Mouse (Mus musculus): ENCODE results near the gene Il1b. TPM values are rescaled to one million over a fixed set of nuclear protein-coding genes. Genes with fewer than 3 reads are reported as not detected.
A peak's percentile ranks its signal among the peaks of the same experiment; 100 is the strongest.

The Il1b gene
- under 1 TPM; 0.27 to 0.94 TPM for total RNA-seq (2021)
- polyA plus RNA-seq (2012; rRNA removed): 0.86 and 1.3 TPM in 2 replicates
- long read RNA-seq: 0 reads

DNA sequence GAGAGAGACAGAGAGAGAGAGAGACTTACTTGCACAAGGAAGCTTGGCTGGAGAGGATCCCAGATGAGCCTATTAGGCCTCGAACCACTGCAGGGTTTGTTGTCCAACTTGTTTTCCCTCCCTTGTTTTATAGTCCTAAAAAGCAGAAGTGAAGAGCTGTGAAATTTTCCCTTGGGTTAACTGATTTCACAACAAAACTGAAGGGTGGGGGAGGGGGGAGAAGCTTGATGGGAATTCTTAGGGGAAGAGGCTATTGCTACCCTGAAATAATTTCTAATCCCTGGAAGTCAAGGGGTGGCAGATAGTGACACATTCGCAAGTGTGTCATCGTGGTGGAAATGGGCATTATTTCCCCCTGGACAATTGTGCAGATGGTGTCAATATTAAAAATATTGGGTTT is at the start of gene Il1b:
Gene Il1b, minus strand, starts transcription at position 101 of the 400 bp plus-strand sequence.
- H3K4me1 ChIP-seq (ENCODE audit: control insufficient read depth, insufficient read depth, low read length): no peaks in the 10 kb centered on the region
- TF ChIP-seq EP300 (IDR thresholded peaks at IDR 0.05; ENCODE audit: insufficient read depth, low read depth, low read length): no peak
- no peak for TF ChIP-seq CTCF (IDR thresholded peaks at IDR 0.05)
- no peak for TF ChIP-seq POLR2A (IDR thresholded peaks at IDR 0.05; ENCODE audit: insufficient read depth, low read depth, low read length)
- no peak within 1 kb of the TSS for H3K27ac ChIP-seq
- H3K4me3 ChIP-seq: no peak within 1 kb of the TSS
- no peaks in the 10 kb centered on the region for H3K27me3 ChIP-seq (ENCODE audit: control insufficient read depth, insufficient read depth, low read length)
- intact Hi-C loops (cut with DNase I): no loop called here
- DNase-seq: no peak
- H3K79me2 ChIP-seq (replicated peaks; ENCODE audit: control insufficient read depth, insufficient read depth, low read length): no peaks in the 10 kb centered on the region
- H3K9ac ChIP-seq (ENCODE audit: low read depth, low read length): no peak within 1 kb of the TSS
- WGBS: 83% methylated on average over 3 of the region's 3 CpGs
- no peaks in the 10 kb centered on the region for H3K36me3 ChIP-seq (ENCODE audit: control insufficient read depth, insufficient read depth, low read length)

DNA sequence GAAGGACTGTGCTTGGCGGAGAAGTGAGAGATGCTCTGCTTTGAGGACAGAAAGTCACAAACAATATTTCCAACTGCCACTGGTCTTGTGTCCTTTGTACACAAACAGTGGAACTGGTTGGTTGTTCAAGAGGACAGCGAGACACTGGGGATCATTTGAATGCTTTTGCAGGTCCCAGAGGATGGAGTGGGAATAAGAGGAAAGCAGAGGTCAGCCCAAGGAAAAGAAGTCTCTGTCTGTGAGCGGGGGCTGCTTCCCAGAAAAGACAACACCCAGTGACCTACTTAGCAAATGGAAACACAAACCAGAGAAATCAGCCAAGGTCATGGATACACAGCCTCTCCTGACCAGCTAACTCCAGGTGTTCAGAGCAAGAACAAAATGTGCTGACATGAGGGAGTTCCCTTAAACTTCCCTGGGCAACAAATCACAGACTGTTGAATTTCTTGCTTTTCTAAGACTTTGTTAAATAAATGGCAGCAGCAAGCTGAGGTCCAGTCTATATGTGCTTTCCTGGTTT is 48.5 kb upstream of the Il1b start:
- no peaks in the 10 kb centered on the region for H3K36me3 ChIP-seq (ENCODE audit: control insufficient read depth, insufficient read depth, low read length)
- H3K4me1 ChIP-seq (ENCODE audit: control insufficient read depth, insufficient read depth, low read length): no peaks in the 10 kb centered on the region
- intact Hi-C loops (cut with DNase I): no loop called here
- H3K4me3 ChIP-seq: no peak overlapping the region
- H3K27me3 ChIP-seq (ENCODE audit: control insufficient read depth, insufficient read depth, low read length): no peaks in the 10 kb centered on the region
- peak overlapping the region; percentile 40 for H3K27ac ChIP-seq
- no peak overlapping the region for H3K9ac ChIP-seq (ENCODE audit: low read depth, low read length)
- peak in 1 of 2 experiments; percentile 26 for DNase-seq
- WGBS: 50% methylated on average over 3 of the region's 3 CpGs
- no peaks in the 10 kb centered on the region for H3K79me2 ChIP-seq (replicated peaks; ENCODE audit: control insufficient read depth, insufficient read depth, low read length)
- no peak for TF ChIP-seq CTCF (IDR thresholded peaks at IDR 0.05)
- no peak for TF ChIP-seq POLR2A (IDR thresholded peaks at IDR 0.05; ENCODE audit: insufficient read depth, low read depth, low read length)
- TF ChIP-seq EP300 (IDR thresholded peaks at IDR 0.05; ENCODE audit: insufficient read depth, low read depth, low read length): no peak

DNA sequence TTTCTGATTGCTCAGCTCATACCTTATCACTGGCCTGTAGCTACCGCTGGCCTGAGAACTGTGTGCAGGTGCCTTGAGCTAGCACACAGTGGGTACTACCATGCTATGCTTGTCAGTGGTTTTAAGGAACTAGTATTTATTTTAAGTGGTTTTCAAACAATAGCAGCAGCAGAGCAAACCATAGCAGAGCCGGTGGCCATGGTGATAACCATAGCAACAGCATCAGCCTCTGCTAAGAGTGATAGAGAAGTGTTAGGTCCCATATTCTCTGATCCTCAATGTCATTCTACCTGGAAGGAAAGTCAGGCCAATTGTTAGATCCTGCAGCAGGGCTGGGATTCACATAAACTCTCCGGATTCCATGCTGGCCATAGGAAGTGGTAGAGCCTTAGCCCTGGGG is 43.7 kb upstream of the Il1b start:
- no peak overlapping the region for H3K9ac ChIP-seq (ENCODE audit: low read depth, low read length)
- H3K4me1 ChIP-seq (ENCODE audit: control insufficient read depth, insufficient read depth, low read length): no peaks in the 10 kb centered on the region
- H3K4me3 ChIP-seq: no peak overlapping the region
- intact Hi-C loops (cut with DNase I): no loop called here
- DNase-seq: no peak
- no peaks in the 10 kb centered on the region for H3K36me3 ChIP-seq (ENCODE audit: control insufficient read depth, insufficient read depth, low read length)
- no peak overlapping the region for H3K27ac ChIP-seq
- H3K79me2 ChIP-seq (replicated peaks; ENCODE audit: control insufficient read depth, insufficient read depth, low read length): no peaks in the 10 kb centered on the region
- TF ChIP-seq CTCF (IDR thresholded peaks at IDR 0.05) (no peak), EP300 (IDR thresholded peaks at IDR 0.05; ENCODE audit: insufficient read depth, low read depth, low read length) (no peak), POLR2A (IDR thresholded peaks at IDR 0.05; ENCODE audit: insufficient read depth, low read depth, low read length) (no peak)
- WGBS: 85% methylated on average over 3 of the region's 3 CpGs
- H3K27me3 ChIP-seq (ENCODE audit: control insufficient read depth, insufficient read depth, low read length): no peaks in the 10 kb centered on the region

DNA sequence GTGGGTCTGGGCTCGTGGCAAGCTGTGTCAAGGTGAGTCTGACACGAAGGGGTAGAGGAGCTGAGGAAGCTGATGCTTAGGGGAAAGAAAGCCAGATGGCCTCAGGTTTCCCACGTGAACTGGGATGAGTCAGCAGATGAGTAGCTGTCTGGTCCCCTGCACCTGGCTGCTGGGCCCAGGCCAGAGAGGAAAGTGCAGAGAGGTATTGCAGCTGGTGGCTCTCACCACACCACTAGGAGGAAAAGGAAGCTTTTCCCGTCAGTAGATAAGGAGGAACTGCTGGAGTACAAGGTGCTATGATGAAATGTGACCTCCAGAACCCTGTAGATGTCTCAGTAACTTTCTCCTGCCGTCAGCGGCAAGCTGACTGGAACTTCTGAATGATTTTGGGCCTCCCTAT is 42.5 kb upstream of the Il1b start:
- H3K27ac ChIP-seq: no peak overlapping the region
- no peaks in the 10 kb centered on the region for H3K4me1 ChIP-seq (ENCODE audit: control insufficient read depth, insufficient read depth, low read length)
- no peak overlapping the region for H3K4me3 ChIP-seq
- H3K27me3 ChIP-seq (ENCODE audit: control insufficient read depth, insufficient read depth, low read length): no peaks in the 10 kb centered on the region
- H3K36me3 ChIP-seq (ENCODE audit: control insufficient read depth, insufficient read depth, low read length): no peaks in the 10 kb centered on the region
- H3K79me2 ChIP-seq (replicated peaks; ENCODE audit: control insufficient read depth, insufficient read depth, low read length): no peaks in the 10 kb centered on the region
- DNase-seq: no peak
- TF ChIP-seq EP300 (IDR thresholded peaks at IDR 0.05; ENCODE audit: insufficient read depth, low read depth, low read length) (no peak), CTCF (IDR thresholded peaks at IDR 0.05) (no peak), POLR2A (IDR thresholded peaks at IDR 0.05; ENCODE audit: insufficient read depth, low read depth, low read length) (no peak)
- no peak overlapping the region for H3K9ac ChIP-seq (ENCODE audit: low read depth, low read length)
- intact Hi-C loops (cut with DNase I): no loop called here
- 38% methylated on average over 6 of the region's 6 CpGs for WGBS

DNA sequence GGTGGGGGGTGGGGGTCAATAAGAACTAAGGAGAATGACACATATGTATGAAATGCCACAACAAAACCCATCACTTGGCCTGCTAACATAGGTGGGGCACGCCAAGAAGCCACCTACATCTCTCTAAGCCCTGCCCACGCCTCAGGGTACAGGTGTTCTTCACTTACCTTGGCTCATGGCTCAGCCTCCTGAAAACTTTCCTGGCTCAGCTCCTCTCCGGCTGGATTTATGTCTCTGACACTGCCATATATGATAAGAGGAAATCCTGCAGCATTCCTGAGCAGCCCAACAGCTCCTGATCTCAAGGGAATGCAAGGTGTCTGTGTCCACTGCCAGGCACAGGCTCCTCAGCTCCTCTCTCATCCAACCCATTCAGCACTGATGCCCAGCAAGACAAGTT is 40.7 kb upstream of the Il1b start:
- WGBS: 54% methylated on average over 3 of the region's 3 CpGs
- Histone ChIP-seq H3K4me3 (no peak overlapping the region), H3K36me3 (ENCODE audit: control insufficient read depth, insufficient read depth, low read length) (no peaks in the 10 kb centered on the region), H3K27ac (no peak overlapping the region), H3K27me3 (ENCODE audit: control insufficient read depth, insufficient read depth, low read length) (no peaks in the 10 kb centered on the region), H3K9ac (ENCODE audit: low read depth, low read length) (no peak overlapping the region), H3K79me2 (replicated peaks; ENCODE audit: control insufficient read depth, insufficient read depth, low read length) (no peaks in the 10 kb centered on the region), H3K4me1 (ENCODE audit: control insufficient read depth, insufficient read depth, low read length) (no peaks in the 10 kb centered on the region)
- no peak for TF ChIP-seq CTCF (IDR thresholded peaks at IDR 0.05)
- TF ChIP-seq POLR2A (IDR thresholded peaks at IDR 0.05; ENCODE audit: insufficient read depth, low read depth, low read length): no peak
- no peak for TF ChIP-seq EP300 (IDR thresholded peaks at IDR 0.05; ENCODE audit: insufficient read depth, low read depth, low read length)
- DNase-seq: no peak
- intact Hi-C loops (cut with DNase I): no loop called here

DNA sequence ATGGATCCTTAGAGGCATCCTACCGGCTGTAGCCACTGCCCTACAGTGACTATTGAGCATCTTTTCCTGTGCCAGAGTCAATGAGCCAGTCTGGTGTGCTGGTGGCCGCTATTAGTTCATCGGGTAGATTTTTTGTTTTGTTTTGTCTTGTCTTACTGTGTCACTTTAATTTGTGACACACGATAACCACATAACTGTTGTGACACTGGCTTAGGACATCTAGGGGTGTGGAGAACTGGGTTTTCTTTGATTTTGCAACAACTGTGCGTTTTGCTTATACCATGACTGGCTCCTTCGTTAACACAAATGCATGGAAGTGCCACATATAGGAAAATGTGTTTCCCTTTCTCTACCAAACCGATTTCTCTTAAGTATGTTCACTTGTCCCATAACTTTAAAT is 39.4 kb upstream of the Il1b start:
- Histone ChIP-seq H3K4me1 (ENCODE audit: control insufficient read depth, insufficient read depth, low read length) (no peaks in the 10 kb centered on the region), H3K27me3 (ENCODE audit: control insufficient read depth, insufficient read depth, low read length) (no peaks in the 10 kb centered on the region), H3K79me2 (replicated peaks; ENCODE audit: control insufficient read depth, insufficient read depth, low read length) (no peaks in the 10 kb centered on the region), H3K4me3 (no peak overlapping the region), H3K27ac (no peak overlapping the region), H3K36me3 (ENCODE audit: control insufficient read depth, insufficient read depth, low read length) (no peaks in the 10 kb centered on the region), H3K9ac (ENCODE audit: low read depth, low read length) (no peak overlapping the region)
- TF ChIP-seq EP300 (IDR thresholded peaks at IDR 0.05; ENCODE audit: insufficient read depth, low read depth, low read length): no peak
- TF ChIP-seq POLR2A (IDR thresholded peaks at IDR 0.05; ENCODE audit: insufficient read depth, low read depth, low read length): no peak
- no peak for TF ChIP-seq CTCF (IDR thresholded peaks at IDR 0.05)
- intact Hi-C loops (cut with DNase I): no loop called here
- no peak for DNase-seq
- 86% methylated on average over 7 of the region's 7 CpGs for WGBS
